Mouse (Mus musculus) frontal cortex, postnatal 10 days (tissue): ENCODE measurements at regions not wholly inside any gene's neighbourhood (a gene's known extent, or its start where the extent isn't known, plus 50 kb on each side); places are given as distances from the start of the nearest gene placed in this dataset.
A peak's percentile ranks its signal among the peaks of the same experiment; 100 is the strongest.

Experiments used
- DNase-seq, 2 experiments: peaks; one replicate each; pipeline ENCODE4 v3.0.0; 2022; ENCODE audit warnings: low spot score in 2 of 2, mixed read lengths in 1 of 2

DNA sequence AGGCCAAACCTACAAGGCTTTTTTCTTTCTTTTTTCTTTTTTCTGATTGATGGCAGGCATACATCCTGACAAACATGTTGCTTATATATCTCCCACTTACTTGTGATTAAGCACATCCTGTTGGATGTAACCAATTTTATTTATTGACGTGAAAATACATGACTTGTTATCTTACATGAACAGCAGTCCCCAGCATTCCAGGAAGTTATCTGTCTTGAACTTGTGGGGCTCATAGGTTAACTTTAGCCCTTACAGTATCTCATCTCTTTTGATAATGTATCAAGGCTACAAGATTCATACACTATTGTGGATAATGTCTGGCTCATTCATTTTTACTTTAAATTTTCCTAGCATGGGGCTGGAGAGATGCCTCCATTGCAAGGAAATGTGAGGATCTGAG, 852.0 kb upstream of the Agtr1b start:
- no peak for DNase-seq

DNA sequence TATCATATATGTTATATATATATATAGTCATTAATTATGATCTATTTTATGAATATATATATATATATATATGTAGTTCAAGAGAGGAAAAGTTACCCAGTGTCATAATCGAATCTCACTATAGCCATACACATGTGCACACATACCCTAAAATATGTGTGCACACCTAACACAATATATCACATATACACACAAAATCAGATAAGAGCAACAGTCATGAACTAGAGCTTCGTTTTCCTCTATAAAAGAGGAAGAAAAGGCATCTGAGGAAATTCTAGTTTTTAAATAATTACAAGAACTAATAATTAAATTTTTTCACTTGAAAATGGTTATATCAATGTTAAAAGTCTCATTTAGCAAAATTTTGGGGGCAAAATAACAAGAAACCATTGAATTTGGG, 835.3 kb upstream of the Tbl1xr1 start:
- no peak for DNase-seq

DNA sequence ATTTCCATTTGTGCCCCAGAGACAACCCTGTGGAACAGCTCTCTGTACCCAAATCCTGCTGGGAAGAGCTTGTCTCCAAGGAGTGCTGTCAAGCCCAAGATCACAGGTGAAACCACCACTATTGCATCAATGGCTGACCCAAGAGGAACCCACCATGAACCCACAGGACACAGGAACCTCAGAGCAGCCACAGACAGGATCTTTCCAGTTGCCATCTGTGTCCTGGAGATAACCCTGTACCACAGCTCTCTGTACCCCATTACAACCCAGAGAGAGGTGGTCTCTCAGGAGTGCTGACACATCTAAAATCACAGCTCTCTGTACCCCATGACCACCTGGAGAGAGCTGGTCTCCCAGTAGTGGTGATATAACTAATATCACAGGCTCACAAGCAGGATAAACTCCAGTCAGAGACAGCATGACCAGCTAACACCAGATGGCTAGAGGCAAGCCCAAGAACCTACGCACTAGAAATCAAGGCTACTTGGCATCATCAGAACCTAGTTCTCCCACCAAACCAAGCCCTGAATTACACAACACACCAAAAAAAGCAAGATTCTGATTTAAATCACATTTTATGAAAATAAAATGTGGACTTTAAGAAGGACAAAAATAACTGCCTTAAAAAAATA, 820.2 kb upstream of the Tbl1xr1 start:
- no peak for DNase-seq

DNA sequence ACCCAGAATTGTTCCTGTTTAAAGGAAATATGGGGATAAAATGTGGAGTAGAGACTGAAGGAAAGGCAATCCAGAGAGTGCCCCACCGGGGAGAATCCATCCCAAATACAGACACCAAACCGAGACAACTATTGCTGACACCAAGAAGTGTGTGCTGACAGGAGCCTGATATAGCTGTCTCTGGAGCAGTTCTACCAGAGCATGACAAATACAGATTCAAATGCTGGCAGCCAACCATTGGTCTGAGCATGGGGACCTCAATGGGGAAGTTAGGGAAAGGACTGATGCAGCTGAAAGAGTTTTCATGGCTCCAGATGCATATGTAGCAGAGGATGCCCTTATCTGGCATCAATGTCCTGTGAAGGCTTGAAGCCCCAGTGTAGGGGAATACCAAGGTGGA, 813.1 kb upstream of the Tbl1xr1 start:
- DNase-seq: no peak

DNA sequence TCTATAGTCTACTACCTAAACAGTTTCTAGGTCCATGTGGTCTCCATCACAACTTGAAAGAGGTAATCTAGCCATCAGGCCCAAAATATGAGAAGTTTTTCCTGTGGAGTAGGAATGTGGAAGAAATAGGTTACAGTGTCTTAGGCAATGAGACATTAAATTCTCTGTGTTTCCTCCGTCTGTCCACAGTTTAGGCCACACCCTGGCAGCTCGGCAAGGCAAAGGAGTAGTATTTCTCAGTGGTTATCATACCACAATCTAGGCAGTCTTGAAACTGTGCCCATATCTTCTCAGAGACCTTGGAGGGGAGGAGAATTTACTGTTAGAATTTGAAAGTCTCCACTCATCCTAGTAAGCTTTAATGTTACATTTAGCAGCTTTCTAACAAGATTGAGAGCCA, 811.0 kb upstream of the Tbl1xr1 start:
- DNase-seq: no peak

DNA sequence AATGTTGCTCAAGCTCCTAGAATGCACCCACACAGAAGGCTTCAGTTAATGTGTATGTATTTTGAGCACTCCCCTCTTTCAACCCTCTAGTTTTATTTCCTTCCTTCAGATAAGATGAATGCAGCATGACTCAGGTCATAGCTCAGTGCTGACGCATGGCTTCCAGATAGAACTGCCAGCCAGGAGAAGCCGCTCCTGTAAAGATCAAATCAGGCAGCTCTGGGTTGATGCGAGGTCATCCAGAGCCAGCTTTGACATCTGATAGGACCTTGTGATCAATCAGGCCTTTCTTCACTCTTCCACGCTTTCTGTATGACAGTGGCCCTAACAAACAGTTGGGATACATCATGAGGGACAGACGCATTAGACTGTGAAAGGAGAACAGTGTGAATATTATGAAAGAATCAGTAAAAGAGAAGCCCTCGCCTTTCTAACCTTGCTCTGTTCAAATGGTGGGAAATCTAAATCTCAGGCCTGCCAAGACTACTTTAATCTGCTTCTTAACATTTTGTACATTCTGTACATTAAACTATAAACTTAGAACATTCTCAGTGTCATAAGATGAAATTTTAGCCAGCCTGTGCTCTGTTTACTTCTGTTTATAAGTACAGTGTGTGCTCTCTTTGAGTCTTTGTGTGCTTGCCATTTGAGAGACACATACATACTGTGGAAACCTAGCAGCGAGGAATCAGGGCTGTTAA, 807.9 kb upstream of the Tbl1xr1 start:
- DNase-seq: no peak

DNA sequence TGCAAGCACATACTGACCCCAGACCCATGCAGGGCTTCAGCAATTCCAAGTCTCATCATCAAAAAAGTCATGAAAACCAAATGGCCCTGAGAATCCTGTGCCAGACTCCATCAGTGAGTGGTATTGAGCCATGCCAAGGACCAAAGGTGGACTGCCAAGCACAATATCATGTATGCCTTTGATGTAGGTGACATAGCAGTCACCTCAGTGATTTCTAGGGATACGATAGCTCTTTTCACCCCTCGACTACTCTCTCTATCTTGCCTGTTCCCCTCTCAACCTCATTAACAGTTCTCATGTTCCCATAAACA, 807.4 kb upstream of the Tbl1xr1 start:
- no peak for DNase-seq

DNA sequence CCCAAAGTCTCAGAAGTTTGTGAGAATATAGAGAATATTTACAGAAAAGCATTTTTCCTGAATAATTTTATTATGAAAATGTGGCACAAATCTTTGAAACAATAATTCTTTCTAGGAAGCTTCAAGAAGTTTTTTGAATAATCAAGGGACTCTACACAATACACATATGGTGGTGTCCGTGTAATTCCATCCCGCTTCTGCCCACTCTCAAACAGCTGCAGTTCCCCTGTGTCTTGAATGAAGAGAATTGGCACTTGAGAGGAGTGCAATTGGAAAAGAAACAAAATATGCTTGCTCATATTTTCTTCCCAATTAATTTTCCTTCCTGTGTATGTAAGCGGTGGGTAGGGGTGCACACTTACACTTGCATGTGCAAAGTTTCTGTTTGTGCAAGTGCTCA, 805.7 kb upstream of the Tbl1xr1 start:
- DNase-seq: no peak

DNA sequence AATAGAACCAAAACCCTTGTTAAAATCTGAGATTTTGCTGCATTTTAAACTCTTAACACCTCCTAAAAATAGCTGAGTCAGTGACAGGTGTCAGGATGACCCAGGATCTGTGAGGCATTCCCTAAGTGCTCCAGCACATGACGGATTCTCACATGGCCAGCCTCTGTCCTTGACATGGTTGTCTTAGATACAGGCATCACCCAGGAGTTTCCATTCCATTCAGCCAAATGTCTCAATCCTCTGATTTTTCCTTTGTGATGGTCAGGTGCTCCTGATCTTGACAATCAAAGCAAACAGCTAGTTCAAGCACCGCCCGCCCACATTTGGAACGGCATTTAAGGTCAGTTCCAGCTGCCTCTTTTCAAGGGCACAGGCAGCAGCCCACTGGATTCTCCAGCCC, 804.2 kb upstream of the Tbl1xr1 start:
- DNase-seq: no peak

DNA sequence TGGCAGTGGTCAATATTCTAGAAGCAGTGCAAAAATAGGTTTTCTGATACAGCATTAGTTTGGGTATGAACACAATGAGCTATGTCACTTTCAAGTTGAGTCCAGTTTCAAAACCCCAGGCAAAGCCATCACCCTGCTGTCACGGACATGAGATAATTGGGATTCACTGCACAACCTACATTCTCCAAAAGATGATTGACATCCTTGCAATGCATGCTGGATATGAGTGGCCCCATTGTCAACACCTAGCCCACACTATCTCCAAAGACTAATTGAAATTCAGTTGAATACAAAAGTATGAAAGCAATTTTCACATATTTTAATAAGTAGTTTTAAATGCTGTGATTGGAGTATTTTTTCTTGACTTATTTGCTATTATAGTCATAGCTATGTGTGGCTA, 783.7 kb upstream of the Tbl1xr1 start:
- no peak for DNase-seq

DNA sequence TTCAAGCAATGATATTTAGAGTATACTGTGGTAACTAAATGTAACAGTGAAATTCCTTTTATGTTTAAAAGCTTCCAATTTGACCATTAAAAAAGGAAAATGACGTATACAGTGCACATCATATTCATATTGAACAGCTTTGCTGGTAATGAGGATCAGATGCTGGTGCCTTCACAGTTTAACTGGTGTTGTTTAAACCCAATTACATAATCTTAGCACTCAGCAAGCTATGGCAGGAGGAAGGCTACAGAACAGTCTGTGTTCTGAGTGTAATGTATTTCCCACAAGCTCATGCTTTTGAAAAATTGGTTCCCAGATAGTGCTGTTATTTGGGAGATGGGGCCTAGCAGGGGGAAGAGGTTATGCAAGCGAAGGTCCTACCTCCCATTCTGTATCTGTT, 783.1 kb upstream of the Tbl1xr1 start:
- DNase-seq: no peak

DNA sequence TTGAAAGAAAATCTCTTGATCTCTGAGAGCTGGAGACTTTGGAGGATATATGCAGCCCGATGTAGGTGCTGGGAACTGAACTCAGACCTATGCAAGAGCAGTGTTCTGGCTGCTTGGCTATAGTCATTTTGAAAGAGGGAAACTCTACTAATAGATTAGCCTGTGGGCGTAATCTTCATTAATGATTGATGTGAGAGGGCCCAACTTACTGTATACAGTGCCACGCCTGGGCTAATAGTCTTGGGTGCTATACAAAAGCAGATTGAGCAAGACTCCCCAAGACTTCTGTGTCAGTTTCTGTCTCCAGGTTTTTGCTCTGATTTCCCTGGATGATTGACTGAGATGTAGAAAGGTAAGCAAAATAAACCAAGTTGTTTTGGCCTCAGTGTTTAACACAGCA, 781.7 kb upstream of the Tbl1xr1 start:
- no peak for DNase-seq

DNA sequence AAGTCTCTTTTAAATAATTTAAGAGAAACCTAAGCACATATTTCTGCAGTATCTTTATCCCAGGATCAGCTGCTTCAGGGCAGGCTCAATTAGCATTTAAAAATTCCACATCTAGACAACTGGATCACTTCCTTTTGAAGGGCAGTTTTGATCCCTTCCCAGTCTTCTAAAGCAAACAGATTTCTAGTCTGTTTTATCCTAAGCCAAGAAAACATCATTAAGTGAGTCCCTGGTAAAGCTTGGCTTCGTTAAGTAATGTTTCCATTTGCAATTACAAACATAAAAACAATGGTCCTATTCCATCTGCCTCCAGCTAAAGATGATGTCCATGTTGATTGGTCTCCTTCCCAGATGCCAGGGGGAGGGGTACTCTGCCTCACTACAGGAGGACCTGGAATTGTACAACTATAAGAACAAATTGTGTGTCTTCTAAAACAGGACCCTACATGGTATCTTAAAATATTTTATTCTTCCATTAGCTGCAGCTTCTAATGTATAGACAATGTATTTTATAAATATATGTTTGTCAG, 779.8 kb upstream of the Tbl1xr1 start:
- no peak for DNase-seq

DNA sequence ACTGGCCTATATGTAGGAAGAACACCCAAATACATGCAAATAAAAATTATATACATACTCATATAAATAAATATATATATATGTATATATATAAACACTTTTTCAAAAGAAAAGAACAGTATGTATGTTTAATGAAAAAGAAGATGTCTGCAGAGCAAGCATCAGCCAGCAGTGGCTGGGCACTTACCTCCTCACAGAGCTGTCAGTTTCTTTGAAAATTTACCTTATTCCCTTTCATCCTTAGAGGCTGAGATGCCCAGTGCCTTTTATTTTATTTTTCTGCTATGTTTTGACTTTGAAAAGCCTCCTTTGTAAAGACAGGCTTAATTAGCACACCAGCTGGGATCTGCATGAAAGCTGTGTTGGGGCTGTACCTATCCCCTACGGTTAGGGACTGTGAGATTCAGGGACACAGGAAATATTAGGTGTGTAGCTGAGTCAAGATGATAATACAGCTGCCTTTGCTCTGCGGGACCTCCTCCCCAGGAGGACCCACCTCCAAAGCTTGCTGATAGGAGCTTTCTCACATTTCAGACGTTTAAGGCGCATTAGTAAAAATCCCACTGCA, 751.0 kb upstream of the Tbl1xr1 start:
- no peak for DNase-seq

DNA sequence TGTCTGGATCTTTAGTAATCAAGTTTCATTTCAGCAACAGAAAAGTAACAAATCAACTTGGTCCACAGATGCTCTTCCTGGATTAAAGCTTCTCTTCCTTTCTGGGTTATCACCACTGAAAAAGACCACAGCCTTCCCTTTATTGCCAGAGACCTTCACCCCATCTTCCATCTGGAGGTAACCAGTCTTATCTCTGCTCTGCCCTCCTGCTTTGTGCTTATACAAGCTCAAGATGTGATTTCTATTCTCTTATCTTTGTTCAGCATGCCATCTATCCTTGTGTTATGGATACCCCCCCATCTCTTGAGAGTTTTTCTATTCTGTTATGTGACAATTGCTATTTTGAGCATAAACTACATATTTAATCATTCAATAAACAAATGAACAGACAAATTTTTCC, 734.5 kb upstream of the Tbl1xr1 start:
- DNase-seq: no peak

DNA sequence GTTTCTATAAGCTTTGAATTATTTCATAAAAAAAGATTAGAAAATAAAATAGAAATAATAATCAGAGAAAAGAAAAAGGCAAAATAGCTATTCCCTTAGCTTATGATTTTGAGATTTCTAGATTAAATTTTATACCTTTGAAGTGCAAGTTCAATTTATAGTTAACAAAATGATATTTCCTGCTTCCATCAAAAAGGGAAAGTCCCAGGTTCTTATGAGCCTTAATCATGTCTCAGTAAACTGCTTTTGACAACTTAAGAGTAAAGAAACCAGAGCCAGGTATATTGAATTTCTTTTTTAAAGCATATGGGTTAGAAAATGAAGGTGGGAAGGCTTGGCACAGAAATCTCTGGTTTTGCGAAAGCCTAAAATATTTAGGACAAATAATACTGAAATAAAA, 733.4 kb upstream of the Tbl1xr1 start:
- DNase-seq: no peak

DNA sequence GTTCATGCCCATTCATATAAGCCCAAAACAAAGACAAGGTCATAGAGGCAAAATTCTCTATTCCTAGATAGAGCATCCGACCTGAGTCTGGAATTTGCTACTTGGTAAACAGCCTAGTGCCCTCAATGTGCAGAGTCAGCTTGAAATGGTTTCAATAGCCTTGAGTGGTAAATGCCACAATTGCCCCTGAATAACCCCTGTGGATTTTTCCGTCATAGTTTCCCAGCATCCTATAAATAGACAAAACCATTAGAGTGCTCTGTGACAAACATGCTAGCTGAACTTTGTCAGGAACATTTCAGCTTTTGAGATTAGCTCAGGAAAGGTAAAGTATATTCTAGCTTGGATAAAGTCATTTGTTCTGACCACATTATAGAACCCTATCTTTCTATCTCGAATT, 727.0 kb upstream of the Tbl1xr1 start:
- no peak for DNase-seq

DNA sequence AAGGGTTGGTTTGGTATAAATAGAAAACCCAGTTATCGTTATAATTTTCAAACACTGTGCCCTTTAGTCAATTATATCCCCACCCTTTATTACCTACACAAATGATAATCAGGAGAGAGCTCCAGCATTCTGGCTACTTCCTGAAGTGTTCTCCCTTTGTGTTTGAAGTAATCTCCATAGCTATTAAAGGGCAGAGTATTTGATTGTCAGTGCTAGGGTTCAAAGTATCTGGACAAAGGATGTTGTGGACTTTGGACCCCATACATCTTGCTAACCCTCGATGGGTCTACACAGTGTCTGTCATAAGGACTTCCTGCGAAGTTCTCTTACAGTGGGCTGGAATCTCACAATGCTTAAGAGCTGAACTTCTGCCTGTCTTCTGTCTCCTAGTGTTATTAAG, 720.3 kb upstream of the Tbl1xr1 start:
- DNase-seq: no peak

DNA sequence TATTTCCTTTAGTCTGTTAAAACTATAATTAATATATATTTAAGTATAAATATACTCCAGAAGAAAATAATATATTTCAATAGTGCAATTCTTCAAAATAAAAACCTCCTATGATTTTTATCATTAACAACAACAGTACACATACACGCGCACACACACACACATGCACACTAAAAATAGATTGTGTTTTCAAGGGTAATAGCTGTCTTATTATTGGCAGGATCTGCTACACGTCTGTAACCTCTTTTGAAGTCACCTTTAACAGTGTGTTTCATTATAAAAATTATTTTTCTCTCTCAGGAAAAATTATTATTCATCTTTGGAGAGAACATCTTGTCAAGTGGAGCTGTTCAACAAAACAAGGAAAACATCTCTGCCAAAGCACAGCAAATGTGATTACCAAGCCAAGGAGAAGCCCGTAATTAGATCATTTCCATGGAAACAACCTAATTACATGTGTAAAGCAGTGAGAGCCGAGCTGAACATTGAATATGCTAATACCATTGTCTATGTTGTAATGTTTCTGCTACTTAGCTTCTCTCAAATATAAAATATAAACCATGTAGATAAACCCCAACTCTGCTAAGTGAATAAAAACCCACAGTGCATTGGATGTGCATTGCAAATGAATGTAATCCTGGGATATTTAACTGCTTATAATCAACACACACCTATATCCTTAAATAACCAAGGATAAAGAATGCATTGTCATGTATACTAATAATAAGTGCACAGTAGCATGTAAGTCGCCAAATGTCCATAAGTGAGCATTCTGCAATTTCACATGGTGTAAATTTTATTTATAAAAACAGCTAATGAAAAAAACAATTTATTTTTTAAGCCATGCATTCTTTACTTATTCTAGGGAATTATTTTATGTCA, 719.4 kb upstream of the Tbl1xr1 start:
- DNase-seq: no peak

DNA sequence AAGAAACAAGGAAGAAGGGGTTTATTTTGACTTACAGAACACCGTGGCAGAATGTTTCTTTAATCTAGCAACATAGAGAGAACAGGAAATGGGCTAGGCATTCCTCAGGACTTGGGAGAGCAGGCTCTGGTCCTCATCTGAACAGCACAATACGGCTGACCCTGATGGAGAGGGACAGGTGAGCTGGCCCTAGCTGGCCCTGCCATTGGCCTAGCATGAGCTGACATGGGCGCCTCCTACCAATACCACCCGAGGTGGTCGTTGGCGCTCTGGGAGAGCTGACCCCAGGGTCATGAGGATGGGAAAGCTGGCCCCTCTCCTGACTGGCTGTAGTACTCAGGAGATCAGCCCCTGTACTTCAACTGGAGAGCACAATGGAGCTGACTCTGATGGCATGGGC, 718.4 kb upstream of the Tbl1xr1 start:
- DNase-seq: peak in 1 of 2 experiments; percentile 15

DNA sequence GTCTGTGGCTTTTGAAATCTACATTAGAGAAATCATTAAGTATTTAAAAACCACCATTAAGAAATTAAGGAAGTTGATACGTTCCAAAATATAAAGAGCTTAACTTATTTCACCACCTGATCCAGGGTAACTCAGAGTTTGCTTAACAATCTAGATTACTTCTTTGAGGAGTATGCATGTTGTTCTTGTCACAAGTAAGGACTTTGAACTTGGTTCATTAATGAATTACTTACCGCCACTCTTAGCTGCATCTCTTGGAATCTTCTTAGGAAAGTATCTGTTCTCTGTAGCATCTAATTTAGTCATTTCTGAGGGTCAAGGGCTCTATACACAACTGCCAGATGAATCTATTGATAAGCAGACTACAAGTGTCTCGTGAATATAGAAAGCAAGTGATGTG, 715.4 kb upstream of the Tbl1xr1 start:
- DNase-seq: no peak

DNA sequence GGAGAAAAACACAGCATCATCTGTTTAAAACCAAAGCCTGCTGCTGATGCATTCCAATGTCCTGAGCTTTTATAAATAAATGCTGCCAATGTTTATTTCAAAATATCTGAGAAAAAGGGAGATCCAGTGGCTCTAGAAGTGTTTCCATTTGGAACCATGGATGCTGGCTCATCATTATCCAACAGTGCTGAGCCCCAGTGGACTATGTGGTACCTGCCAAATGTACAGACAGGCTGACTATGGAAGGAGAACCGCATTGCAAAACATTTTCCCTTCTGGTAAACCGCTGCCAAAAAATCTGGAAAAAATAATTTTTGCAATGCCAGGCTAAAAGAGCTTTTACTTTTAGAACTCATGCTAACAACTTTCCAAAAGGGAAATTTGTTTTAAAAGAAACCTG, 696.6 kb upstream of the Tbl1xr1 start:
- no peak for DNase-seq

DNA sequence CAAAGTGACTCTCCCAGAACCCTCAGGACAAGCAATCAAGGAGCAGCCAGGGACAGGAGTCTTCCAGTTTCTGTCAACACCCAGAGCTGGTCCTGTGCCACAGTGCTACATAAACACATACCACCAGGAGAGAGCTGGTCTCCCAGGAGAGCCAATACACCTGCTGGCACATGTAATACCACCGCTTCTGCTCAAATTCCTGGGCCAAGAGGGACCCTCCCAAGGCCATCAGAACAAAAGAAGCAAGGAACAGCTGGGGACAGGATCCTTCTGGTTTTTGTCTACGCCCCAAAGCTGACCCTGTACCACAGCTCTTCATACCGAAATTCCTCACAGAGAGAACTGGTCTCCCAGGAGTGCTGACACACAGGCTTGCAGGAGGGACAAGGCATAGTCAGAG, 695.4 kb upstream of the Tbl1xr1 start:
- DNase-seq: no peak
